Mouse (Mus musculus) erythroblast, adult 5-6 weeks (primary cell): ENCODE measurements around the gene Cntfr. TPM values are rescaled to one million over a fixed set of nuclear protein-coding genes. Genes with fewer than 3 reads are reported as not detected.

Experiments used
- ATAC-seq: replicated peaks from 2 replicates; pipeline ENCODE4 v1.8.0; 2016; ENCODE audit warnings: moderate number of reproducible peaks, mild to moderate bottlenecking, moderate TSS enrichment, inconsistent platforms; ENCODE audit not compliant: poor library complexity, low FRiP score, severe bottlenecking
- total RNA-seq, 2 experiments: library from RNA; stranded (forward) in 1 of 2; stranded (reverse) in 1 of 2; fragments of 150-400 nt in 1 of 2; fragments of 200-764, 138-1000 nt in 1 of 2; gene quantifications; 2 replicates each; pipeline versions ENCODE4 v1.2.3 to v1.2.4; 2015 to 2017; ENCODE audit warnings: low replicate concordance in 2 of 2

Gene Cntfr
- total RNA-seq, 2 experiments from 2014 or later, result not detected

DNA sequence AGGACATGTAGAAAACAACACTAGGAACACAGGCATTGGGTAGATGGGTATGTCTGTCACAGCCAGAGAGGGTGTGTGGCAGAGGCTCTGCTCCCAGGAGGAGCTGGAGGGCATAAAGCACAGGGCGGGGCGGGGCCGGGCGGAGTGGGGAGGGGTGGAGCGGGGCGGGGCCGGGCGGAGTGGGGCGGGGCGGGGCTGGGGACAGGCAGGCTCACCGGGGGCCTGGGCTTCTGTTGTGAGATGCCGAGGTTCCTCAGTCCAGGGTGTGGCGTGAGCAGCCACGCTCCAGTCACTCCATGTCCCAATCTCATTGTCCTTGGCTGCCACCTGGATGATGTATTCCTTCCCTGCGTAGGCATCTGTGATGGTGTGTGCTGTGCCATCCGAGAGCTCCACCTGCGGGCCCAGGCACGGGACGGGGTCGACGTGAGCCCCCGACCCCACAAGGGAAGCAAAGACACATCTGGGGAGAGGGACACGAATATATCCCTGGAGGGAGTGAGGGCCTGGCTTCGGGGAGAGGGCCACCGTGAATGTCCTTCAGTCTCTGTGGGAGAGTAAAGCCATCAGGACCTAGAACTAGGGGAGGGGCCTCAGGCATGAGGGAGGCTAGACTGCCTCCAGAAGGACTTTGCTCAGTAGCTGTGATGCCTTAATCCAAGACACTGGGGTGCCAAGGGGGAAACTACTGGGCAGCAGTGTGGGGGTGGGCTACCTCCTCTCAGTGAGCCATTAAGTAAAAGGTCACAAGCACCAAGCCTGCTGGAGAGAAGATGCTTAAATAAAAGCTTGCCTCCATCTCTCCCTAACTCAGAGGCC lies 38.1 kb downstream of the Cntfr start:
- no peak for ATAC-seq

DNA sequence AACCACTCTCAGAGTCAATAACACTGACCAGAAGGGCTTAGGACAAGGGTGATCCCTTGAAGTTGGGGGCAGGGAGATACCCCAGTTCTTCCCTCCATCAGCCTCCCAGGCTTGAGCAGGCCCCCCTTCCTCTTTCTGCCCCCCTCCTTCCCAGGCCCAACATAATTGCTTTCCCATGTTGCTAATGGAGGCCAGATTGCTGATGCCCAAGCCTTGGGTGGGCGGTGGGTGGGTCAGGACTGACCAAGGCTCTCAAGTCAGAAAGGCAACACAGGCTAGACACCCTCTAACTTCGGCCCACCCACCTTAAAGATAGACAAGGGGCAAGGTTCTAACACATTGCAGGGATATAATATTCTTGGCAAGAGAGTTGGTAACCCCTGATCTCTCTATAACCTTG lies 41.4 kb downstream of the Cntfr start:
- ATAC-seq, result no peak

DNA sequence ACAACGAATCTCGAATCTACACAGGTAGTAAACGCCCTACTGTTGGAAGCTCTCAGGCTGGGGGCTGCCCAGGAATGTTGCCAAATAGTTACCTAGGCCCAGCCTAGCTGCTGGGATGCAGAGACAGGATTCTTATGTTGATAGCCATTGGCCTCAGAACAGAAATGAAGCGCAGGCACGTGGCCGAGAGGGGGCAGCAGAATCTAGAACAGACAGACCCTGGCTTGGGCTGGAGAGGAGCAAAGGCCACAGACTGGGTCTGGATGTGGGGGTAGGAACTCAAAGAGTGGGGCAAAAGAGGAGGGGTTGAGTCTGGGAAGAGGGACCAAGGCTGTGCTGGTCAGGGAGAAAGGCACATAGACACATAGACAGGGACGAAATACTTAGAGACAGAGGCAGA lies 42.7 kb downstream of the Cntfr start:
- ATAC-seq, result no peak

GRCm38 (mm10) chr4:41653730-41654129 lies 43.2 kb downstream of the Cntfr start:
- no peak for ATAC-seq

GRCm38 (mm10) chr4:41653296-41653695 lies 43.6 kb downstream of the Cntfr start:
- ATAC-seq, result no peak

DNA sequence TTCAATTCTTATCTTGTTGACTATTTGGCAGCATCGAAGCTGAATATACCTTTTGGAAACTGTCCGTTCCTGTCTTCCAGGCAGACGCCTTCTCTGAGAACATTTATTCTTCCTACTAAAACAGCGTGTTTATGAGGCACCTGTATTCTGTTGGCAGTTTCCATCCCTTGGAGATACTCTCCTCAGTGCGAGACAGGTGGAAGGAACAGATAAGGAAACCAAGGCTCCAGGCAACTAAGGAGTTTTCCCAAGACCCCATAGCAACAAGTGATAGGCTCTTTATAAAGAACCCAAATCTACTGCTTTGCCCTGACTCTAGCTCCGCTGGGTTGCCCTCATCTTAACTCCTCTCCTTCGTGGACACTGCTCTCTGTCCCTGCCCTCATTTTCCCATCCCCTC lies 48.3 kb downstream of the Cntfr start:
- ATAC-seq, result no peak

DNA sequence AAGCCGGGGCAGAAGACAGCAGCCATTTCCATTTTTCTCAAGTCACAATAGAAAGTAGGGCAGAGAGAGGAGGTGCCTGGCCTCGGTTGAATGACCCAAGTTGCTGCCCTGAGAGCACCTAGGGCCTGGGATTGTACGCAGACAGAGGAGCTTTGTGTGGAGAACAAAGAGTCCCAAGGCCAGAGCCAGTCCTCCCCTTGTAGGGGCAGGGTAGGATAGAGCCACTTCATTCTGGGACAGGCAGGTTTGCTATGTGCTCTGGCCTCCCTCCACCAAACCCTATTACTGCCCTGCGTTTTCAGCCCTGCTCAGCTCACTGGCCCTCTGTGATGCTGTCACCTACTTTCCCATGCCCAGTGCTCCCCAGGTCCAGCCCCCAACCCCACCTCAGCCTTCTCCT lies 48.7 kb downstream of the Cntfr start:
- no peak for ATAC-seq

DNA sequence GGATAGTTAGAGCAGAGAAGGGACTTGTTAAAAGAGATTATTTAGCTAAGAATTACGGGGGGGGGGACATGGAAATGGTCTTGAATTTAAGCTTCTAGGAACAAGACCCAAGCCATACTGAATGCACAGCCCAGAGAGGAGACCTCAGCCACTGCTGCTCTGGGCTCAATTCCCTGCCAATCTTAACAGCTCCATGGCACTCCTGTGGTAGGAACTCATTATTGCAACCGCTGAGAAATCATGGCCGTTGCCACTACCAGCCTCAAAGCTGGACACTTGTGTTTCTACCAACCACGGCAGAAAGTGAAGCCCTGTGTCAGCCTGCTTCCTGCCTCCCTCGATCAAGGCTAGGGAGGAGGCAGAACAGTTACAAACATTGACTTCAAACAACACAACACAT lies 51.4 kb downstream of the Cntfr start:
- ATAC-seq, result no peak; the same call in 1 of the 2 replicates

- no peak for ATAC-seq
Observed at GRCm38 (mm10) chr4:41641199-41641822, 55.6 kb downstream of the Cntfr start.

DNA sequence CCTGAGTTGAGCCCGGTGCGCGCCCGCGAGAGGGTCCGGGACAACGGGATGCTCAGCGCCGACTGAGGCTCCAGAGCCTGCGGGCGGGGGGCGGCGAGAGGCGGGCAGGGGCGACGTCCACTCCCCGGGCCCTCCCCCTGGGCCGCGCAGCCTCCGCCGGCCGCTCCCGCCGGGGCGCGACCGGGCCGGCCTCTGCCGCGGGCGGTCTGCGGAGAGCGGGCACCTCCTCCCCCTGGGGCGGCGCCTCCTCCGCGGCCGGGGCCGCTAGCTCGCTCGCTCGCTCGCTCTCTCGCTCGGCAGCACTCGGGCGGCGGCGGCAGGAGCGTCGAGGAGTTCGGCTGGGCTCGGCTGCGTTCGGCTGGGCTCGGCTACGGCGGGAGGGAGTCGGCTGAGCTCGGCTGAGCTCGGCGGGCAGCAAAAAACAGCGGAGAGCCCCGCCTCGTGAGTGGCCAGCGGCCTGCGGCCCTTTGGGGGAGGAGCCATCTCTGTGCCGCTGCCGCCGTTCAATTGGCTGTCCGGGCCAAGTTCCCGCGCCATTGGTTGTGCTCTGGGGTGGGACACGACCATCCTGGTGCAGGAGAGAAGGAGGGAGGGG lies 56.9 kb downstream of the Cntfr start, which contains the start of gene Enho:
Enho (minus strand) TSS at position 412 of the 595 bp plus-strand sequence.
- peak; percentile 82 for ATAC-seq

DNA sequence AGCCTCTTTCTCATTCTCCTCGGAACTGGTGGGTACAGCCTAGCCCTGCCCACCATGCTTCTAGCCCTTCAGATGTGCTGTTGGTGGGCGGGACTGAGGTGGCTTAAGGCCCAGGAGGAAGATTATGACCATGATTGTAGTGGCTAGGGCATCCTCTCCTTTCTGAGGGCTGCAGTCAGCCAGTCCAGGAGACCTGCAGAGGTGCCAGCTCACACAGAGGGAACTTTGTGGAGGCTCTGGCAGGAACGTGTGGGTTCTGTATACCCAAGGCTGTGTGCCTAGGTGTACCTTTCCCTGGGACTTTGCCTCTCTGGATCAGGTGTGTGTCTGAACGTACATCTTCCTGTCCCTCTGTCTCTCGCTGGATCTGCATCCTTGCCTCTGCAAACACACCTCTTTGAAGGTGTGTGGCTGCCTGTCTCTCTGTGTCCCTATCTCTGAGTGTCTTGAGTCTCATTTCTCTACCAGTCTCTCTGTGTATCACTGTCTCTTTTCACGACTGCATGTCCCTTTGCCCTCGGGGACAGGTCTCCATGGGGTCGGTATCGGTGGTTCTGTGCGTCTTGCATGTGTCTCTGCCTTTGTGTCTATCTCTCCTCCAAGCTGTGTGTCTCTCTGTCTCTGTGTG lies 57.6 kb downstream of the Cntfr start:
- ATAC-seq, result 0 out of 2 replicates have a peak, but pooled peaks have one; percentile 18

GRCm38 (mm10) chr4:41638828-41639213 lies 58.1 kb downstream of the Cntfr start:
- no peak for ATAC-seq

- ATAC-seq, result no peak
Observed at GRCm38 (mm10) chr4:41638186-41638731, 58.6 kb downstream of the Cntfr start.

GRCm38 (mm10) chr4:41636882-41637635 lies 59.8 kb downstream of the Cntfr start:
- ATAC-seq, result no peak

GRCm38 (mm10) chr4:41636366-41636765 lies 60.5 kb downstream of the Cntfr start:
- no peak for ATAC-seq

DNA sequence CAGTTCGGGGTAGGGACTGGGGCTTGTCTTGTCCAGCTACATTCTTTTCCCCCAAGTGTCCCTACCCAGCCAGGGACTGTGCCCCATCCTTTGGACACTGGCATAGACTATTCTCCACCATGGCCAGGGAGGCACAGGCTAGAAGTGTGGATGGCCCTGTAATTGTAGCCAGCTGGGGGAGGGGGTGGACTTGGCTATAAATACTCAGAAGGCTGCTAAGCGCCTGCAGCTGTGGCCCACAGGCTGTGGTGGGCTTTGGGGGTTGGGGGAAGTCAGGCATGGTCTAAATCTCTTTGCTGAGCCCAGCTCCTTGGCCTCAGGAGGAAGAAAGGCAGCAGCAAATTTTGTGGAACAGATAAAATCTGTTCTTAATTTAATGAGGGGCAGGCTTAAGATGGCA lies 61.0 kb downstream of the Cntfr start:
- no peak for ATAC-seq

DNA sequence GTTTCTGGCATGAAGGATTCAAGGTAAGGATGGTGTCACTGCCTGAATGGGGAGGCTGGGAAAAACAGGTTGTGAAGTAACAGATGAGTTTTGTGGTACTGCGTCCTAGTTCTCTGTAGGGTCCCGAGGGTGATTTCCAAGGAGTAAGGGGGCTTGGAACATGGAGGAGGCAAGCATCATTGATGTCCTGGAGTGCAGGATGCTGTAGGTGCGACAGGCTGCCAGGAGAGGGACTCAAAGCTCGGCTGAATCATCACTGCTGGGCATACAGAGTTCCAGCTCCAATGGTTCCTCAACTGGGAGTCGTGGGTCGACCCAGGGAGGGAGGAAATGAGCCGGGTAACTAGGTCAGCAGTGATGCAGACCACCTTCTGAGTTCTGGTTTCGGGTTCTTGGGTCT lies 61.7 kb downstream of the Cntfr start:
- ATAC-seq, result no peak

DNA sequence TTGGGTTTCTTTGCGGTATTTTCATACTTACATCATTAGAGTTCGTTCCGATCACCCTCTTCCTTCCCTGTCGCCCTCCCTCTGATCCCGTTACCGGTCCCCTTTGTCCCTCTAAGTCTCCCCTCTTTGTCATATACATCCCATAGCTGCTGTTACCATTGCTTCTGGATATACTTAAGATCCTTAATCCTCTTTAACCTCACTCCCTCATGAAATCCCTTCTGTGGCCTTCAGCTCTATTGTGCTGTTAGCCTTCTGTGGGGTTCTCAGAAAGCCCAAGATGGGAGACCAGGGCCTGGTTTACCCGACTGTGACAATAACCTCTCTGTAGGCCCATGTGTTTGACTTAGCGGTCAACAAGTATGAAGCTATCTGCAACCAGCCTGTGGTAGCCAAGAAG lies 62.3 kb downstream of the Cntfr start:
- ATAC-seq, result no peak

- ATAC-seq, result no peak
Observed at GRCm38 (mm10) chr4:41633001-41633400, 63.9 kb downstream of the Cntfr start.

- no peak for ATAC-seq
Observed at GRCm38 (mm10) chr4:41631390-41631789, 65.5 kb downstream of the Cntfr start.
